Mouse (Mus musculus) myocyte (in vitro differentiated cells): ENCODE data around the gene Cnga4. TPM values are rescaled to one million over a fixed set of nuclear protein-coding genes. Genes with fewer than 3 reads are reported as not detected.
"Not testable (repeated sequence)": the region's sequence is repeated elsewhere in the genome, so short reads cannot be mapped to it uniquely, and the experiment has no call there.

Experiments
- H3K27me3 ChIP-seq: one replicate; pipeline ENCODE4 v1.6.1; 2011; ENCODE audit not compliant: control insufficient read depth, insufficient read depth, insufficient read length
- H3K36me3 ChIP-seq: one replicate; pipeline ENCODE4 v1.6.1; 2011; ENCODE audit not compliant: control insufficient read depth, insufficient read depth
- H3K4me2 ChIP-seq: one replicate; pipeline ENCODE4 v1.6.1; 2011; ENCODE audit warnings: low read depth, control low read depth
- H3K4me3 ChIP-seq: one replicate; pipeline ENCODE4 v1.5.1; 2011; ENCODE audit warnings: mild to moderate bottlenecking, control low read depth, moderate library complexity
- H3K79me2 ChIP-seq: one replicate; pipeline ENCODE4 v1.6.1; 2011; ENCODE audit not compliant: control insufficient read depth, insufficient read depth
- H3ac ChIP-seq: one replicate; pipeline ENCODE4 v1.6.1; 2011; ENCODE audit not compliant: control insufficient read depth, insufficient read length
- CEBPB ChIP-seq: IDR thresholded peaks from 2 replicates; pipeline ENCODE4 v1.6.1; 2011; ENCODE audit warnings: mild to moderate bottlenecking, moderate library complexity; ENCODE audit not compliant: poor library complexity, insufficient read depth, severe bottlenecking
- E2F4 ChIP-seq: IDR thresholded peaks from one replicate; pipeline ENCODE4 v1.6.1; 2011; ENCODE audit warnings: mild to moderate bottlenecking, control low read depth, moderate library complexity; ENCODE audit not compliant: insufficient read depth
- MAX ChIP-seq: IDR thresholded peaks from one replicate; pipeline ENCODE4 v1.6.1; 2011; ENCODE audit warnings: low read depth, mild to moderate bottlenecking, control low read depth
- MYOD1 ChIP-seq, 3 experiments: IDR thresholded peaks; one replicate each; pipeline ENCODE4 v1.6.1; 2011; ENCODE audit warnings: control low read depth in 2 of 3, low read depth in 2 of 3, mild to moderate bottlenecking in 2 of 3, moderate library complexity in 1 of 3; ENCODE audit not compliant: insufficient read length in 2 of 3, control insufficient read depth in 1 of 3
- MYOG ChIP-seq, 3 experiments: IDR thresholded peaks; one replicate each; pipeline ENCODE4 v1.6.1; 2011; ENCODE audit warnings: control low read depth in 2 of 3, low read depth in 2 of 3, mild to moderate bottlenecking in 2 of 3; ENCODE audit not compliant: insufficient read length in 2 of 3, control insufficient read depth in 1 of 3, insufficient read depth in 1 of 3
- POLR2A ChIP-seq: IDR thresholded peaks from one replicate; pipeline ENCODE4 v1.6.1; 2011; ENCODE audit warnings: low read depth, mild to moderate bottlenecking, control low read depth, moderate library complexity; ENCODE audit not compliant: insufficient read length
- POLR2AphosphoS2 ChIP-seq: IDR thresholded peaks from one replicate; pipeline ENCODE4 v1.6.1; 2011; ENCODE audit warnings: low read depth, control low read depth; ENCODE audit not compliant: insufficient read length
- REST ChIP-seq: IDR thresholded peaks from one replicate; pipeline ENCODE4 v1.6.1; 2011; ENCODE audit warnings: mild to moderate bottlenecking, control low read depth, moderate library complexity; ENCODE audit not compliant: insufficient read depth, insufficient read length
- SRF ChIP-seq: IDR thresholded peaks from one replicate; pipeline ENCODE4 v1.6.1; 2011; ENCODE audit warnings: low read depth; ENCODE audit not compliant: control insufficient read depth, insufficient read length
- TCF12 ChIP-seq: IDR thresholded peaks from one replicate; pipeline ENCODE4 v1.6.1; 2011; ENCODE audit warnings: mild to moderate bottlenecking, control low read depth; ENCODE audit not compliant: poor library complexity, insufficient read depth, severe bottlenecking
- TCF3 ChIP-seq: IDR thresholded peaks from one replicate; pipeline ENCODE4 v1.6.1; 2011; ENCODE audit warnings: low read depth, control low read depth; ENCODE audit not compliant: insufficient read length
- USF1 ChIP-seq: IDR thresholded peaks from one replicate; pipeline ENCODE4 v1.6.1; 2011; ENCODE audit warnings: low read depth, mild to moderate bottlenecking, control low read depth, moderate library complexity
- polyA plus RNA-seq: library from polyadenylated mRNA; unstranded; fragments of >200 nt; fragmentation: generic; extraction: Trizol; gene quantifications from one replicate; pipeline ENCODE4 v1.2.1, GENCODE M21; 2012; ENCODE audit warnings: missing spikeins

Gene Cnga4
- polyA plus RNA-seq, 1 experiment = 0.05 TPM

DNA sequence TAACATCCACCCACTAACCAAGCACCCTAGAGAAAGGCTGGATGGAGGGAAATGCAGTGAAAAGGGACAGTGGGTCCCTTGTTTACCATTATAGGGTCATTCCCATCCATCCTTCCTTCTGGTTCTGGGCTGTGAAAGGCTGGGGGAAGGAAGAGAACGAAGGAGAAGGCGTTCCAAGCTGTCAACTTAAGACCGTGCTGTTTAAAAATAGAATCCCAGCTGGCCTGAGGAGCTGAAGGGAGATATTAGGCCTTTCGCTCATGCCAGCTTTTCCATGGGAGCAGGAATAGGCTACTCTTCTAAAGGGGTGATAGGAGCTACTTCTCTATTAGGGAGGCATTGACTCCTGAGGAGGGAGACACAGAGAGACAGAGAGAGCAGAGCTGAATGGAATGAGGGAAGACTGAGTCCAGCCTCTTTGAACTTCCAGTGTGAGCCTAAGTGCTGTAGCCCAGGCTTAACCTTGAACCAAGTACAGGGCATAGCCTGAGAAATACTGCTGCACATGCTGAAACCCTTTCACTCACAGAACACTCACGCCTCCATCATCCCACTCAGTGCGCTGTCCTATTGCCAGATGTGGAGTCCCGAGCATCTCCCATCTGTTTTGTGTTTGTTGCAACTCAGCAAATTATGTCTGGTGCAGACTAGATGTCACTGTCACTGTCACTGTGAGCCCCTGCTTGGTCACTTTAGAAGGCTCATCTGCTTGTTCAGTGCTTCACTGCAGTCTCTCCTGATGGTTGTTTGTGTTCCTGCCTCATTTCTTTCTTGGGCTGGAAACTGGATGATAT lies 33.8 kb downstream of the Cnga4 start:
- Histone ChIP-seq H3K4me2 (no peak overlapping the region), H3ac (no peak overlapping the region)
- TF ChIP-seq POLR2AphosphoS2 = no peak
- TF ChIP-seq MYOG (IDR thresholded peaks at IDR 0.05; ENCODE audit: control insufficient read depth in 1 of 3, insufficient read depth in 1 of 3, insufficient read length in 2 of 3, low read depth in 2 of 3) = no peak
- TF ChIP-seq E2F4 = no peak
- no peak for TF ChIP-seq MYOD1 (IDR thresholded peaks at IDR 0.05; ENCODE audit: control insufficient read depth in 1 of 3, insufficient read length in 2 of 3, low read depth in 2 of 3)
- TF ChIP-seq TCF3 = no peak
- no peak for TF ChIP-seq MAX
- no peak for TF ChIP-seq USF1
- TF ChIP-seq CEBPB = no peak
- no peak for TF ChIP-seq POLR2A
- no peak for TF ChIP-seq SRF
- no peak for TF ChIP-seq TCF12
- TF ChIP-seq REST = no peak

DNA sequence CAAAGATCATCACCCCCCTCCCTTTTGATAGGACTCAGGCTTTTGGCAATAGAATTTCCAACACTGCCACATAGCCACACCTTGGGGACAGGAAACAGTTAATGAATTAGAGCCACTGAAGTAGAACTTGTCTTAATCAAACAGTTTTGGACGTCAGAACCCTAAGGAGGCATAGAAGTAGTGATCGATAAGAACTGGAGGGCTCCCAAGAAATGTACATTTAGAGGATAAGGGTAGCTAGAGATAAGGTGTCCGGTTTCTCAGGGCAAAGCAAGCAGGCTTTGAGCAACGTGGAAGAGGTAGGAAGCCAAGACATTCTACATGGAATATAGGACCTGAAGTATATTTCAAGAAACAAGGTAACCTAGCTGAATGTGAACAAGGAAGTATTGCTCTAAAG lies 37.1 kb downstream of the Cnga4 start:
- no peaks in the 10 kb centered on the region for H3K27me3 ChIP-seq
- no peaks in the 10 kb centered on the region for H3K79me2 ChIP-seq
- TF ChIP-seq POLR2AphosphoS2 = no peak
- no peak for TF ChIP-seq TCF3
- TF ChIP-seq REST = no peak
- no peak for TF ChIP-seq SRF
- no peak for TF ChIP-seq MYOD1 (IDR thresholded peaks at IDR 0.05; ENCODE audit: control insufficient read depth in 1 of 3, insufficient read length in 2 of 3, low read depth in 2 of 3)
- TF ChIP-seq TCF12 = no peak
- no peak for TF ChIP-seq E2F4
- no peak for TF ChIP-seq MYOG (IDR thresholded peaks at IDR 0.05; ENCODE audit: control insufficient read depth in 1 of 3, insufficient read depth in 1 of 3, insufficient read length in 2 of 3, low read depth in 2 of 3)
- TF ChIP-seq CEBPB = no peak
- no peak for TF ChIP-seq USF1
- TF ChIP-seq MAX = no peak
- no peak for TF ChIP-seq POLR2A
- no peaks in the 10 kb centered on the region for H3K36me3 ChIP-seq
- H3ac ChIP-seq = no peak overlapping the region
- H3K4me2 ChIP-seq = no peak overlapping the region
- H3K4me3 ChIP-seq = no peak overlapping the region

More for the DNA sequence above, 33.8 kb downstream of the Cnga4 start:
- no peaks in the 10 kb centered on the region for H3K79me2 ChIP-seq
- H3K4me3 ChIP-seq = no peak overlapping the region
- H3K36me3 ChIP-seq = no peaks in the 10 kb centered on the region
- no peaks in the 10 kb centered on the region for H3K27me3 ChIP-seq

DNA sequence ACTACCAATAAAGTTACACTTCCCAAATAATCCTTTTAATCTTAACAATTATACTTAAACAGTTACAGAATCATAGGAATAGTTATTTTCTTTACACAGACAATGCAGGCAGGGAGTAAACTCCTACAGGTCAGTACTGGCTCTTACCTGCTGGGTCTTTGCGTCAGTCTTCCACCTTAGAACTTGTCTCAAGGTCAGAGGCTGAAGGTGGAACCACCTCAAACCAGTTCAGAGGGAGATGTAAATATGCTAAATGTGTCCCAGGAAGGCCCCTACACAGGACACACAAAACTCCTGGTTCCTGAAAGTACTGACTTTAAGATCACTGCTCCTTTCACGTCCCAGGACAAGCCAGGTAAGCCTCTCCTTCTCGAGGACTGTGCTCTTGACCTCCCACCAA lies 40.7 kb downstream of the Cnga4 start:
- TF ChIP-seq MYOD1 (IDR thresholded peaks at IDR 0.05; ENCODE audit: control insufficient read depth in 1 of 3, insufficient read length in 2 of 3, low read depth in 2 of 3) (no peak), REST (no peak), POLR2A (no peak), CEBPB (no peak), USF1 (no peak), MAX (no peak), TCF3 (no peak), MYOG (IDR thresholded peaks at IDR 0.05; ENCODE audit: control insufficient read depth in 1 of 3, insufficient read depth in 1 of 3, insufficient read length in 2 of 3, low read depth in 2 of 3) (no peak), E2F4 (no peak), SRF (no peak), TCF12 (no peak), POLR2AphosphoS2 (no peak)

DNA sequence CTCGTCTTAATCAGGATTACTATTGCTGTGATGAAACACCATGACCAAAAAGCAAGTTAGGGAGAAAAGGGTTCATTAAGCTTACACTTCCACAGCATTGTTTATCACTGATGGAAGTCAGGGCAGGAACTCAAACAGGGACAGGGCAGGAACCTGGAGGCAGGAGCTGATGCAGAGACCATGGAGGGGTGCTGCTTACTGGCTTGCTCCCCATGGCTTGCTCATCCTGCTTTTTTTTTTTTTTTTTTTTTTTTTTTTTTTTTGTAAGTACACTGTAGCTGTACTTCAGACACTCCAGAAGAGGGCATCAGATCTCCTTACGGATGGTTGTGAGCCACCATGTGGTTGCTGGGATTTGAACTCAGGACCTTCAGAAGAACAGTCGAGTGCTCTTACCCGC lies 49.0 kb downstream of the Cnga4 start:
- not testable (repeated sequence) for H3K4me3 ChIP-seq, H3ac ChIP-seq, H3K27me3 ChIP-seq, H3K36me3 ChIP-seq, H3K79me2 ChIP-seq, H3K4me2 ChIP-seq

More for the DNA sequence above, 40.7 kb downstream of the Cnga4 start:
- Histone ChIP-seq H3K27me3 (no peaks in the 10 kb centered on the region), H3ac (no peak overlapping the region), H3K4me2 (no peak overlapping the region), H3K79me2 (no peaks in the 10 kb centered on the region), H3K4me3 (no peak overlapping the region), H3K36me3 (no peaks in the 10 kb centered on the region)

Other genes starting within 250 kb of the Cnga4 start
- gene Olfr684, start 240.9 kb upstream of the Cnga4 start, polyA plus RNA-seq = not detected
- not detected for gene Olfr685, start 218.6 kb upstream of the Cnga4 start, polyA plus RNA-seq
- not detected for gene Olfr686, start 197.1 kb upstream of the Cnga4 start, polyA plus RNA-seq
- gene Olfr688, start 116.5 kb upstream of the Cnga4 start, polyA plus RNA-seq = not detected
- gene Olfr689, start 93.4 kb upstream of the Cnga4 start, polyA plus RNA-seq = not detected
- gene Olfr690, start 70.5 kb upstream of the Cnga4 start, polyA plus RNA-seq = not detected
- gene Olfr691, start 62.3 kb upstream of the Cnga4 start, polyA plus RNA-seq = not detected
- gene Olfr692, start 36.3 kb upstream of the Cnga4 start, polyA plus RNA-seq = not detected
- gene Gm5901, start 29.5 kb upstream of the Cnga4 start, polyA plus RNA-seq = not detected
- gene Fam160a2, start 4.5 kb upstream of the Cnga4 start, polyA plus RNA-seq = 16.4 TPM
- gene Cckbr, start 21.2 kb downstream of the Cnga4 start, polyA plus RNA-seq = not detected
- 88.4 TPM for gene Cavin3, start 77.7 kb downstream of the Cnga4 start, polyA plus RNA-seq
- gene Smpd1, start 149.8 kb downstream of the Cnga4 start, polyA plus RNA-seq = 45.5 TPM
- gene Apbb1, start 177.1 kb downstream of the Cnga4 start, polyA plus RNA-seq = 34.3 TPM
- 0.18 TPM for gene Hpx, start 195.6 kb downstream of the Cnga4 start, polyA plus RNA-seq
- 42.8 TPM for gene Trim3, start 229.0 kb downstream of the Cnga4 start, polyA plus RNA-seq
- 154 TPM for gene Timm10b, start 235.5 kb downstream of the Cnga4 start, polyA plus RNA-seq
- 28.4 TPM for gene Arfip2, start 235.8 kb downstream of the Cnga4 start, polyA plus RNA-seq
- 56.6 TPM for gene Gm45799, start 236.0 kb downstream of the Cnga4 start, polyA plus RNA-seq
- gene Dnhd1, start 246.3 kb downstream of the Cnga4 start, polyA plus RNA-seq = 0.68 TPM